Mouse (Mus musculus): ENCODE measurements at regions not wholly inside any gene's neighbourhood (a gene's known extent, or its start where the extent isn't known, plus 50 kb on each side); places are given as distances from the start of the nearest gene placed in this dataset.

DNA sequence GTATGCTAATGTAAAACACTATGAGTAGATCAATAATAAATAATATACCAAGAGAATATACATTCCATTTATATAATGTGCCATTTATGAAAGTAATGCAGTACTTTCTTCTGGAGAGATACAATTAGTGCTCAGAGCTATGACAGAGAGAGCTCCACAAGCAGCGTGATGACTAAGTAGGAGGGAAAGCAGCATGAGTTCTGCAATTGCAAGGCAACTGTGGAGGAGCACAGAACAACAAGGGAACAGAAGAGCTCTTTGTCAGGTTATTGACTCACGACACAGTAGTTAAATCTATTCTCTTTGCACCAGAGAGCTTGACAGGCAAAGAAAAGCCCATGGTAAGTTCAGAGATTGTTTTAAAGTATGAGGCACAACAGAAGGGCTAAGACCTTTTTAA is 115.0 kb upstream of the Gnpda2 start:
- no peaks in the 10 kb centered on the region for H3K79me2 ChIP-seq (replicated peaks; ENCODE audit: control insufficient read depth, extremely low read depth, insufficient read depth, poor library complexity, severe bottlenecking)
- TF ChIP-seq USF2 (conservative IDR thresholded peaks at IDR 0.05; ENCODE audit: low read depth, low read length) (no peak), IRF4 (IDR thresholded peaks at IDR 0.05; ENCODE audit: low read depth, low read length) (no peak), GABPA (IDR thresholded peaks at IDR 0.05; ENCODE audit: insufficient replicate concordance, low read depth, low read length) (no peak), ZKSCAN1 (IDR thresholded peaks at IDR 0.05; ENCODE audit: borderline replicate concordance, low read depth, low read length) (no peak), ZNF384 (IDR thresholded peaks at IDR 0.05; ENCODE audit: low read depth, low read length) (no peak)
- no peak overlapping the region for H3K4me3 ChIP-seq (replicated peaks in 1 of 3; ENCODE audit: low read depth in 2 of 3, low read length in 2 of 3, poor library complexity in 1 of 3)
- dilution Hi-C loops (cut with MboI; ENCODE audit: extremely low pct_ligation_motif_present, extremely low pct_unique_long_range_greater_than_20kb, low sequenced_read_pairs) (no loop called here), in situ Hi-C loops (cut with MboI; ENCODE audit: low pct_ligation_motif_present, low pct_unique_long_range_greater_than_20kb, low sequenced_read_pairs) (no loop called here)
- no peak overlapping the region for H3K27ac ChIP-seq (ENCODE audit: insufficient read depth, low read depth)
- no peak overlapping the region for H3K9ac ChIP-seq (ENCODE audit: insufficient read depth, low read depth)
- peaks cover 7% of the 10 kb centered on the region for H3K9me3 ChIP-seq (replicated peaks; ENCODE audit: low read length)
- no peaks in the 10 kb centered on the region for H3K36me3 ChIP-seq (replicated peaks in 1 of 2; ENCODE audit: control insufficient read depth in 1 of 2, insufficient read depth in 1 of 2, low read length in 1 of 2)
- no peak for DNase-seq (ENCODE audit: extremely low read depth)
- no peak overlapping the region for H3K4me2 ChIP-seq (ENCODE audit: insufficient read depth, low read depth, poor library complexity, severe bottlenecking)
- no peaks in the 10 kb centered on the region for H3K27me3 ChIP-seq (replicated peaks)
- H3K4me1 ChIP-seq (ENCODE audit: control insufficient read depth in 1 of 2, insufficient read depth in 2 of 2): no peaks in the 10 kb centered on the region

DNA sequence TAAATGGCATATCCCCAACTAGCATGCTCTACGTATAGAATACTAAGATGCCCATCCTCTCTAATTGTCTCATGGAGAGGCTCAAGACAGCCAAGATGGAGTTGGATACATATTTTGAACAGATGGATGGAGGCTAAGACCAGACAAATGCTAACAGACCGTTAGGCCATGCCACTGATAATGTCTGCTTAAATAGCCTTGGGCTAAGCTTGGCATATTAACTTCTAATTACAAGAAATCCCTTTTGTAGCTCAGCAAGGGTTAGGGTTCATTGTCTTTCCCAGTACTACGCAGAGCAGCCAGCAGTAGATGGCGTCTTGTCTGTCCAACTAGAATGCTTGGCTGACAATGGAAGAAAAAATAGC is 113.0 kb upstream of the Gnpda2 start:
- Histone ChIP-seq H3K79me2 (replicated peaks; ENCODE audit: control insufficient read depth, extremely low read depth, insufficient read depth, poor library complexity, severe bottlenecking) (no peaks in the 10 kb centered on the region), H3K4me1 (ENCODE audit: control insufficient read depth in 1 of 2, insufficient read depth in 2 of 2) (no peaks in the 10 kb centered on the region), H3K9ac (ENCODE audit: insufficient read depth, low read depth) (no peak overlapping the region), H3K27me3 (replicated peaks) (no peaks in the 10 kb centered on the region), H3K36me3 (replicated peaks in 1 of 2; ENCODE audit: control insufficient read depth in 1 of 2, insufficient read depth in 1 of 2, low read length in 1 of 2) (no peaks in the 10 kb centered on the region), H3K4me2 (ENCODE audit: insufficient read depth, low read depth, poor library complexity, severe bottlenecking) (no peak overlapping the region), H3K9me3 (replicated peaks; ENCODE audit: low read length) (no peaks in the 10 kb centered on the region), H3K4me3 (replicated peaks in 1 of 3; ENCODE audit: low read depth in 2 of 3, low read length in 2 of 3, poor library complexity in 1 of 3) (no peak overlapping the region), H3K27ac (ENCODE audit: insufficient read depth, low read depth) (no peak overlapping the region)
- in situ Hi-C loops (cut with MboI; ENCODE audit: low pct_ligation_motif_present, low pct_unique_long_range_greater_than_20kb, low sequenced_read_pairs): no loop called here
- dilution Hi-C loops (cut with MboI; ENCODE audit: extremely low pct_ligation_motif_present, extremely low pct_unique_long_range_greater_than_20kb, low sequenced_read_pairs): no loop called here
- DNase-seq (ENCODE audit: extremely low read depth): no peak
- no peak for TF ChIP-seq MAX (IDR thresholded peaks at IDR 0.05; ENCODE audit: low read length)
- no peak for TF ChIP-seq MAFK (IDR thresholded peaks at IDR 0.05; ENCODE audit: insufficient replicate concordance, low read length)
- TF ChIP-seq KAT2A (IDR thresholded peaks at IDR 0.05; ENCODE audit: insufficient replicate concordance, low read length): no peak
- TF ChIP-seq ZNF384 (IDR thresholded peaks at IDR 0.05; ENCODE audit: low read depth, low read length): no peak
- TF ChIP-seq NRF1 (IDR thresholded peaks at IDR 0.05; ENCODE audit: low read depth, low read length): no peak
- no peak for TF ChIP-seq POLR2A (IDR thresholded peaks at IDR 0.05; ENCODE audit: low read depth, low read length)
- no peak for TF ChIP-seq ELF1 (IDR thresholded peaks at IDR 0.05; ENCODE audit: low read depth, low read length)
- TF ChIP-seq CHD2 (IDR thresholded peaks at IDR 0.05; ENCODE audit: low read length): no peak
- no peak for TF ChIP-seq RAD21 (IDR thresholded peaks at IDR 0.05; ENCODE audit: low read depth, low read length)
- TF ChIP-seq UBTF (IDR thresholded peaks at IDR 0.05; ENCODE audit: low read depth, low read length): no peak
- no peak for TF ChIP-seq USF1 (IDR thresholded peaks at IDR 0.05; ENCODE audit: low read depth, low read length)
- no peak for TF ChIP-seq USF2 (conservative IDR thresholded peaks at IDR 0.05; ENCODE audit: low read depth, low read length)
